Mouse (Mus musculus): ENCODE results near the gene Nt5e. TPM values are rescaled to one million over a fixed set of nuclear protein-coding genes. Genes with fewer than 3 reads are reported as not detected.

Nt5e gene
- polyA plus RNA-seq, 1 experiment from 2014 or later = 0.95 TPM

GRCm38 (mm10) chr9:88352741-88353140, 25.7 kb downstream of the Nt5e start:
- DNase-seq (ENCODE audit: extremely low spot score, low spot score) = no peak
- H3K27ac ChIP-seq = no peak overlapping the region
- no peaks in the 10 kb centered on the region for H3K9me3 ChIP-seq
- peaks cover 8% of the 10 kb centered on the region for H3K4me1 ChIP-seq
- 82% methylated on average over 6 of the region's 6 CpGs for WGBS
- H3K4me3 ChIP-seq = no peak overlapping the region
- H3K27me3 ChIP-seq (ENCODE audit: poor library complexity, severe bottlenecking) = no peaks in the 10 kb centered on the region
- H3K36me3 ChIP-seq (replicated peaks) = no peaks in the 10 kb centered on the region

DNA sequence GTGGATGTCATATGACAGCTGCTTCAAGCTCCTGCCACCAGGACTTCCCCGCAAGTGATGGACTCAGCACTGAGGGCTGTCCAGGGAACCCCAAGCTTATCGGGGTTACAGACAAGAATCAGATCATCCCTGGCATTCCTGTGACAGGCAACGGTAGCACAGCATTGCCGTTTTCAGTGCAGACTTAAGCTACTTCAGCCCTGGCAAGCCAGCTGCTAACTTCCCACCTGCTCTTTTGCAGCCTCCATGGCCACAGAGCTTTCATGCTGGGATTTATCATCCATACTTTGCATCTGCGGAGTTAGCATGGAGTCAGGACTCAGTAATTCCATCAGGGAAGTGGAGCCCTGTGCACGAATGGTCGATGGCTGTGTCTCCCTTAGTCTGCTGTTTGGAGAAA, 26.5 kb downstream of the Nt5e start:
- H3K9me3 ChIP-seq = no peaks in the 10 kb centered on the region
- H3K4me1 ChIP-seq = peaks cover 8% of the 10 kb centered on the region
- H3K36me3 ChIP-seq (replicated peaks) = no peaks in the 10 kb centered on the region
- no peak overlapping the region for H3K27ac ChIP-seq
- H3K4me3 ChIP-seq = no peak overlapping the region
- WGBS = 89% methylated on average over 7 of the region's 7 CpGs
- DNase-seq (ENCODE audit: extremely low spot score, low spot score) = no peak
- H3K27me3 ChIP-seq (ENCODE audit: poor library complexity, severe bottlenecking) = no peaks in the 10 kb centered on the region

GRCm38 (mm10) chr9:88357173-88357572, 30.2 kb downstream of the Nt5e start:
- H3K4me1 ChIP-seq = peaks cover 20% of the 10 kb centered on the region
- 80% methylated on average over 3 of the region's 3 CpGs for WGBS
- H3K27me3 ChIP-seq (ENCODE audit: poor library complexity, severe bottlenecking) = no peaks in the 10 kb centered on the region
- H3K36me3 ChIP-seq (replicated peaks) = no peaks in the 10 kb centered on the region
- no peak overlapping the region for H3K27ac ChIP-seq
- DNase-seq (ENCODE audit: extremely low spot score, low spot score) = no peak
- no peaks in the 10 kb centered on the region for H3K9me3 ChIP-seq
- no peak overlapping the region for H3K4me3 ChIP-seq

- H3K27ac ChIP-seq = no peak overlapping the region
- H3K4me3 ChIP-seq = no peak overlapping the region
- H3K36me3 ChIP-seq (replicated peaks) = no peaks in the 10 kb centered on the region
- DNase-seq (ENCODE audit: extremely low spot score, low spot score) = no peak
- H3K4me1 ChIP-seq = peaks cover 19% of the 10 kb centered on the region
- H3K27me3 ChIP-seq (ENCODE audit: poor library complexity, severe bottlenecking) = no peaks in the 10 kb centered on the region
- WGBS = 86% methylated on average over 2 of the region's 2 CpGs
- H3K9me3 ChIP-seq = no peaks in the 10 kb centered on the region
Observed at GRCm38 (mm10) chr9:88359140-88359539, 32.1 kb downstream of the Nt5e start.

- WGBS = 80% methylated on average over 14 of the region's 14 CpGs
- DNase-seq (ENCODE audit: extremely low spot score, low spot score) = no peak
Observed at GRCm38 (mm10) chr9:88361211-88361909, 34.4 kb downstream of the Nt5e start.

DNA sequence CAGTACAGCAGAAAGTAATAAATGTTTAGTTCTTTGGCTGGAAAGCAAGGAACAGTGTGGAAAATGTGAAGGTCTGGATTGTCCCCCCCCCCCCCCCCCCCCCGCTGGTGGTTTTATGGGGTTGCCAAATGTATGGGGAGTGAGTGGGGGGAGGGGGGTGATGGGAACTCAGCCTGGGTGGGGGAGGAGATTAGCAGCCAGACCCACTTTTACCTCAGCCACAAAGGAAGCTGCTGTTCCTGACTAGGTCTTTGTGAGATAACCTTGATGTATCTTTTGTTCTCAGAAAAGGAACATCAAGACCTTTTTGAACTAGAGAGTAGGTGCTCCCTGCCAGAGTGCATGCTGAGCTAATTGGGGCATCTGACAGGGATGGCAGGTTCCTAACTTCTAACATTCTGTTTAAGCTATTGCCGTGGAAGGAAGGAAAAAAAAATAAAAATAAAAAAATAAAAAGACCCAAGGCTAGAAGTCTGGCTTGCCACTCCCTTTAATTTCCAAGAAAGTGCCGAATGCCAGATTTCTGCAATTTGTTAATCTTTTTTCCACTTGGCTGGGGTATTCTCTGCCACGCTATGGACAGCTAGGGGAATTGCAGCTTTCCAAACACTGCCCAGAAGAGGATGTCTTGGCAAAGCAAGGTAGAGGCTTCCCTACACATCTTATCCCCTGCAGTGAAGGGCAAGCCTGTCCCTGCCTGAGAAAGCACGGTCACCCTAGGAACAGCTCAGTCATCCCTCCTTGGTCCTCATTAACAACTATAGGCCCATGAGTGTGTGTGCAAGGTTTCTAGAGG, 35.3 kb downstream of the Nt5e start:
- peaks cover 19% of the 10 kb centered on the region for H3K4me1 ChIP-seq
- H3K27ac ChIP-seq = 0 out of 2 replicates have a peak overlapping the region, but pooled peaks have one; percentile 20
- H3K36me3 ChIP-seq (replicated peaks) = no peaks in the 10 kb centered on the region
- H3K9me3 ChIP-seq = no peaks in the 10 kb centered on the region
- no peaks in the 10 kb centered on the region for H3K27me3 ChIP-seq (ENCODE audit: poor library complexity, severe bottlenecking)
- no peak overlapping the region for H3K4me3 ChIP-seq
- 36% methylated on average over 5 of the region's 5 CpGs for WGBS
- no peak for DNase-seq (ENCODE audit: extremely low spot score, low spot score)

More at GRCm38 (mm10) chr9:88361211-88361909, 34.4 kb downstream of the Nt5e start:
- Histone ChIP-seq H3K4me1 (peaks cover 19% of the 10 kb centered on the region), H3K4me3 (no peak overlapping the region), H3K27me3 (ENCODE audit: poor library complexity, severe bottlenecking) (no peaks in the 10 kb centered on the region), H3K36me3 (replicated peaks) (no peaks in the 10 kb centered on the region), H3K27ac (no peak overlapping the region), H3K9me3 (no peaks in the 10 kb centered on the region)

DNA sequence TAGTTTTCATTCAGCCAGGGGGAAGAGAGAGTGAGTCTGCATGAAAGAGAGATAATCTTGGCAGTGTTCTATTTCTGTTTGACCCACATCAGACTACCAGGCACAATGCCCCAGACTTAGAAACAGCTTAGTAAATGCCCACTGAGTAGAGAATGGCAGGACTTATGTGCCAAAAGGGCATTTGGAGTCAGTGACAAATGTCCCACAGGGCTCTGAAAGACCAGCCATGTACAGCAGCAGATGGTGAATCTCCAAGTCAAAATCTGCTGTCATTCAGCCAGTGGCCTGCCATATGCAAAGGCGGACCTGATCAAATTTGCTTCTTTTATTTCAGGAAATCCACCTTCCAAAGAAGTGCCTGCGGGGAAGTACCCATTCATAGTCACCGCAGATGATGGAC, 36.1 kb downstream of the Nt5e start:
- 91% methylated on average over 3 of the region's 3 CpGs for WGBS

GRCm38 (mm10) chr9:88366308-88366707, 39.3 kb downstream of the Nt5e start:
- peaks cover 16% of the 10 kb centered on the region for H3K4me1 ChIP-seq
- WGBS = 84% methylated on average over 4 of the region's 4 CpGs
- no peak overlapping the region for H3K4me3 ChIP-seq
- H3K27me3 ChIP-seq (ENCODE audit: poor library complexity, severe bottlenecking) = no peaks in the 10 kb centered on the region
- H3K36me3 ChIP-seq (replicated peaks) = no peaks in the 10 kb centered on the region
- no peaks in the 10 kb centered on the region for H3K9me3 ChIP-seq
- no peak overlapping the region for H3K27ac ChIP-seq
- no peak for DNase-seq (ENCODE audit: extremely low spot score, low spot score)

More for the DNA sequence above, 36.1 kb downstream of the Nt5e start:
- H3K27ac ChIP-seq = no peak overlapping the region
- peaks cover 19% of the 10 kb centered on the region for H3K4me1 ChIP-seq
- no peaks in the 10 kb centered on the region for H3K9me3 ChIP-seq
- no peaks in the 10 kb centered on the region for H3K36me3 ChIP-seq (replicated peaks)
- H3K27me3 ChIP-seq (ENCODE audit: poor library complexity, severe bottlenecking) = no peaks in the 10 kb centered on the region
- H3K4me3 ChIP-seq = no peak overlapping the region
- DNase-seq (ENCODE audit: extremely low spot score, low spot score) = no peak

GRCm38 (mm10) chr9:88366819-88367218, 39.8 kb downstream of the Nt5e start:
- Histone ChIP-seq H3K27ac (no peak overlapping the region), H3K36me3 (replicated peaks) (no peaks in the 10 kb centered on the region), H3K4me3 (no peak overlapping the region), H3K4me1 (peaks cover 11% of the 10 kb centered on the region), H3K9me3 (no peaks in the 10 kb centered on the region), H3K27me3 (ENCODE audit: poor library complexity, severe bottlenecking) (no peaks in the 10 kb centered on the region)
- DNase-seq (ENCODE audit: extremely low spot score, low spot score) = no peak
- WGBS = 91% methylated on average over 4 of the region's 4 CpGs

DNA sequence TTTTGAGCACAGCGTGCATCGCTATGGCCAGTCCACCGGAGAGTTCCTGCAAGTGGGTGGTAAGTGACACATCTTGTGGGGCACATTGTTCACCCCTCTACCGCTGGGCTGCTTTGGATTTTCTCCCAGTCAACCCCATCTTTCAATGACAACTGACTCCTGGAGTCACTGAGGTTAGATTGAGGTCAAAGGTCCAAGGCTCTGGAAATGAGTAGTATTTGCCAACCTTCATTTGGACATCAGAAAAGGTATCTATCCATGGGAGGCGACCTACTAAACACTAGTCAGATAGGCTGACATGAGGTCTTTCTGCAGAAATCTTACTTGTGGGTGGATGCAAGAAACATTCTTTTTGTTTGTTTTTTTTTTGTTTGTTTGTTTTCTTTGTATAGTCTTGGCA, 40.3 kb downstream of the Nt5e start:
- Histone ChIP-seq H3K4me3 (no peak overlapping the region), H3K9me3 (no peaks in the 10 kb centered on the region), H3K4me1 (peaks cover 6% of the 10 kb centered on the region), H3K27me3 (ENCODE audit: poor library complexity, severe bottlenecking) (no peaks in the 10 kb centered on the region), H3K36me3 (replicated peaks) (no peaks in the 10 kb centered on the region), H3K27ac (no peak overlapping the region)
- WGBS = 85% methylated on average over 5 of the region's 5 CpGs
- DNase-seq (ENCODE audit: extremely low spot score, low spot score) = no peak

DNA sequence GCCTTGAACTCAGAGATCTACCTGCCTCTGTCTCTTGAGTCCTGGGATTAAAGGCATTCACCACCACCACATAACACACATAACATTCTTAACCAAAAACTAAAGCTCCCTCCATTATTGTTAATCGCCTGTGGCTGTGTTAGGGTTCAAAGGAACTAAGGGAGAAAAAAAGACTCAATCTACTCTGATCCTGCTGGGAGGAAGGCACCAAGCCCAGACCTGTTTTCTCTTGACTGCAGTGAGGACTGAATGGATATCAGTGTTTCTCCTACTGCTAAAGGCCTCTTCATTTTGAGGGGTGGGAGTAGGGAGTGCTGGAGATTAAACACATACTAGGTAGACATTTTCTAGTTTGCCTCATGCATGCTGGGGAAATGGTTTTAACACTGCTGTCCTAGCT, 40.8 kb downstream of the Nt5e start:
- Histone ChIP-seq H3K4me1 (peaks cover 2% of the 10 kb centered on the region), H3K4me3 (no peak overlapping the region), H3K36me3 (replicated peaks) (no peaks in the 10 kb centered on the region), H3K9me3 (no peaks in the 10 kb centered on the region), H3K27me3 (ENCODE audit: poor library complexity, severe bottlenecking) (no peaks in the 10 kb centered on the region), H3K27ac (no peak overlapping the region)
- WGBS = 54% methylated on average over 1 of the region's 1 CpGs
- no peak for DNase-seq (ENCODE audit: extremely low spot score, low spot score)

DNA sequence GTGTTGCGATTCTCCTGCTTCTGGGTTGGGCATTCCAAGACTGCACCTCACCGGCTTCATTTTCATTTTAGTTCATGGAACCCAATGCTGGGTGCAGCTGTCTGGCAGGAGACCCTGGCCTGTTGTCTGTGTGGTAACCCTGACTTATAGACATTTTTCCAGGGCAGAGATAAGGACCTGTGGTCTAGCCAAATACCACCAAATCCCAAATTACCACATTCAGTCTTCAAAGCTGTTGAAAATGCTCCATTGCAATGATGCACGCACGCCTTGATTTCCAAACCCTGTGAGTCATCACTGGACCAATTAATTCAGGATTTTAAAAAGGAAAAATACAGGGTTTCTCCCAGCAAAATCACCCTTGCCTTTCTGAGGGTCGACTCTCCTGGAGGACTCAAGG, 41.5 kb downstream of the Nt5e start:
- DNase-seq (ENCODE audit: extremely low spot score, low spot score) = no peak
- H3K9me3 ChIP-seq = no peaks in the 10 kb centered on the region
- no peaks in the 10 kb centered on the region for H3K4me1 ChIP-seq
- H3K4me3 ChIP-seq = no peak overlapping the region
- H3K36me3 ChIP-seq (replicated peaks) = no peaks in the 10 kb centered on the region
- H3K27ac ChIP-seq = no peak overlapping the region
- 95% methylated on average over 5 of the region's 5 CpGs for WGBS
- H3K27me3 ChIP-seq (ENCODE audit: poor library complexity, severe bottlenecking) = no peaks in the 10 kb centered on the region

GRCm38 (mm10) chr9:88369666-88370065, 42.7 kb downstream of the Nt5e start:
- Histone ChIP-seq H3K27ac (no peak overlapping the region), H3K4me1 (no peaks in the 10 kb centered on the region), H3K9me3 (no peaks in the 10 kb centered on the region), H3K36me3 (replicated peaks) (peaks cover 1% of the 10 kb centered on the region; the same call in 1 of the 2 replicates), H3K27me3 (ENCODE audit: poor library complexity, severe bottlenecking) (no peaks in the 10 kb centered on the region), H3K4me3 (no peak overlapping the region)
- WGBS = 95% methylated on average over 2 of the region's 2 CpGs
- DNase-seq (ENCODE audit: extremely low spot score, low spot score) = no peak
